Mouse (Mus musculus): ENCODE measurements at regions not wholly inside any gene's neighbourhood (a gene's known extent, or its start where the extent isn't known, plus 50 kb on each side); places are given as distances from the start of the nearest gene placed in this dataset.
"Not testable (repeated sequence)": the region's sequence is repeated elsewhere in the genome, so short reads cannot be mapped to it uniquely, and the experiment has no call there.

- not testable (repeated sequence) for DNase-seq (ENCODE audit: inconsistent age in 2 of 2, low spot score in 1 of 2)
These were observed 63.9 kb upstream of the Gm906 start for GRCm38 (mm10) chr13:50314001-50314400.

- no peak for DNase-seq (ENCODE audit: inconsistent age in 2 of 2, low spot score in 1 of 2)
These were observed 72.4 kb upstream of the Gm906 start for GRCm38 (mm10) chr13:50322512-50322911.

- DNase-seq (ENCODE audit: inconsistent age in 2 of 2, low spot score in 1 of 2) = no peak
These were observed 78.5 kb upstream of the Gm906 start for GRCm38 (mm10) chr13:50328614-50329013.

GRCm38 (mm10) chr13:50344121-50344520 lies 73.5 kb upstream of the Fbxw17 start:
- no peak for DNase-seq (ENCODE audit: inconsistent age in 2 of 2, low spot score in 1 of 2)

- no peak for DNase-seq (ENCODE audit: inconsistent age in 2 of 2, low spot score in 1 of 2)
These were observed 65.7 kb upstream of the Fbxw17 start for GRCm38 (mm10) chr13:50351946-50352345.

- DNase-seq (ENCODE audit: inconsistent age in 2 of 2, low spot score in 1 of 2) = peak in 1 of 2 experiments; percentile 33
These were observed 62.4 kb upstream of the Fbxw17 start for GRCm38 (mm10) chr13:50355265-50355664.

GRCm38 (mm10) chr13:50359536-50359935 lies 58.1 kb upstream of the Fbxw17 start:
- DNase-seq (ENCODE audit: inconsistent age in 2 of 2, low spot score in 1 of 2) = no peak

All from adrenal gland, adult (tissue).